Mouse (Mus musculus) 3T3-L1 (cell line): ENCODE results near the gene Zc3h12d.
"Not testable (repeated sequence)": the region's sequence is repeated elsewhere in the genome, so short reads cannot be mapped to it uniquely, and the experiment has no call there.

ENCODE experiments used
- DNase-seq: peaks from one replicate; pipeline ENCODE4 v3.0.0-alpha.2; 2015; ENCODE audit warnings: low read depth, low spot score

The Zc3h12d gene

GRCm38 (mm10) chr10:7870571-7871315, 38.5 kb downstream of the Zc3h12d start:
- peak; percentile 55 for DNase-seq

GRCm38 (mm10) chr10:7871381-7872020, 39.2 kb downstream of the Zc3h12d start:
- no peak for DNase-seq

- no peak for DNase-seq
Observed at GRCm38 (mm10) chr10:7874194-7874593, 41.9 kb downstream of the Zc3h12d start.

- not testable (repeated sequence) for DNase-seq
Observed at GRCm38 (mm10) chr10:7880283-7880682, 48.0 kb downstream of the Zc3h12d start.

GRCm38 (mm10) chr10:7881971-7882370, 49.7 kb downstream of the Zc3h12d start:
- no peak for DNase-seq

- DNase-seq: peak; percentile 80
Observed at GRCm38 (mm10) chr10:7883524-7883923, 51.3 kb downstream of the Zc3h12d start.

GRCm38 (mm10) chr10:7888256-7888868, 56.1 kb downstream of the Zc3h12d start:
- DNase-seq: no peak

- DNase-seq: no peak
Observed at GRCm38 (mm10) chr10:7900719-7901627, 68.7 kb downstream of the Zc3h12d start.

GRCm38 (mm10) chr10:7904157-7904556, 71.9 kb downstream of the Zc3h12d start:
- DNase-seq: no peak

GRCm38 (mm10) chr10:7907151-7907550, 74.9 kb downstream of the Zc3h12d start:
- DNase-seq: no peak

GRCm38 (mm10) chr10:7911268-7911667, 79.0 kb downstream of the Zc3h12d start:
- DNase-seq: no peak
